Mouse (Mus musculus) lung, embryonic 14.5 days (tissue): ENCODE data around the gene Vwa8. TPM values are rescaled to one million over a fixed set of nuclear protein-coding genes. Genes with fewer than 3 reads are reported as not detected.

Experiments
- ATAC-seq: fragments of 200-750 bp; cut with Nextera tagmentation; 2 replicates; pipeline ENCODE4 v1.8.0; 2017; ENCODE audit warnings: mild to moderate bottlenecking, moderate TSS enrichment, moderate library complexity; ENCODE audit not compliant: insufficient read depth
- DNase-seq: peaks from one replicate; pipeline ENCODE4 v3.0.0-alpha.2; 2015
- H3K27ac ChIP-seq: fragments of 300-500 bp; sonication (generic); 2 replicates; pipeline ENCODE4 v1.5.1; 2014; ENCODE audit warnings: low read depth, mild to moderate bottlenecking, moderate library complexity
- H3K27me3 ChIP-seq: fragments of 300-500 bp; sonication (generic); 2 replicates; pipeline ENCODE4 v1.6.1; 2014; ENCODE audit warnings: low read length, control low read depth; ENCODE audit not compliant: insufficient read depth
- H3K36me3 ChIP-seq: fragments of 300-500 bp; sonication (generic); 2 replicates; pipeline ENCODE4 v1.6.1; 2014; ENCODE audit warnings: control low read depth; ENCODE audit not compliant: insufficient read depth
- H3K4me1 ChIP-seq: fragments of 300-500 bp; sonication (generic); 2 replicates; pipeline ENCODE4 v1.6.1; 2014; ENCODE audit warnings: antibody characterized with exemption, control low read depth; ENCODE audit not compliant: insufficient read depth
- H3K4me2 ChIP-seq: fragments of 300-500 bp; sonication (generic); 2 replicates; pipeline ENCODE4 v1.6.1; 2014; ENCODE audit warnings: mild to moderate bottlenecking
- H3K4me3 ChIP-seq: fragments of 300-500 bp; sonication (generic); 2 replicates; pipeline ENCODE4 v1.5.1; 2014; ENCODE audit warnings: low read depth, low read length
- H3K9ac ChIP-seq: fragments of 300-500 bp; sonication (generic); 2 replicates; pipeline ENCODE4 v1.6.1; 2014
- H3K9me3 ChIP-seq: fragments of 300-500 bp; sonication (generic); 2 replicates; pipeline ENCODE4 v1.6.1; 2016; ENCODE audit warnings: low read depth, low read length, control low read depth
- CTCF ChIP-seq: IDR thresholded peaks from 2 replicates; pipeline ENCODE4 v1.5.1; 2016; ENCODE audit warnings: antibody characterized with exemption, low read depth
- WGBS: fragments of 180-500 bp; shearing (Covaris S2); extraction: QIAGEN DNeasy Blood & Tissue Kit; methylation state at CpG from one replicate; pipeline ENCODE4 v1.1.7; 2014; 5-methylcytosine and 5-hydroxymethylcytosine counted together
- polyA plus RNA-seq: library from polyadenylated mRNA; unstranded; fragments of >200 nt; fragmentation: Nextera tagmentation; extraction: Ambion mirVana; gene quantifications from 2 replicates; pipeline ENCODE4 v1.2.1, GENCODE M21; 2014

Vwa8 gene
- polyA plus RNA-seq, 1 experiment from 2014 or later, result 12.5 TPM

DNA sequence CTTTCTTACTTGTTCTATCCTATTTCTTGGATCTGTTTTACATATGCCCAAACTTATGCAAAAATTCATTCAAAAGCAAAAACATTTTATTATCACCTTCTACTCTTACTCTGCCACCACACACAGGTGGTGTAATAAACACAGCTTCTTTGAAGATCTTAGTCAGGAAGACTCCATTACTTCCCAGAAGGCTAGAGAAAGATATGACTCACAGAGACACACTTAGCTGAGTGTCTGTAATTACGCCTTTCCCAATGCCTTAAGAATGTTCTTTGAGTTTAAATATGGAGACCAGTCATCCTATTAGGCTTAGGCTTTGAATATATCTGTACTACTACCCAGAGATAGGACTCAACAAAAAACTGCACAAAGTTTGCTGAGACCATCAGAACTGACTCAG, 338.1 kb downstream of the Vwa8 start:
- ATAC-seq (no peak), DNase-seq (no peak)
- 91% methylated on average over 1 of the region's 1 CpGs for WGBS
- Histone ChIP-seq H3K9ac (no peak overlapping the region), H3K27ac (no peak overlapping the region), H3K4me3 (no peak overlapping the region), H3K9me3 (no peaks in the 10 kb centered on the region), H3K4me2 (no peak overlapping the region), H3K27me3 (no peaks in the 10 kb centered on the region), H3K4me1 (no peaks in the 10 kb centered on the region), H3K36me3 (no peaks in the 10 kb centered on the region)
- TF ChIP-seq CTCF, result no peak

GRCm38 (mm10) chr14:79196711-79197110, 347.9 kb downstream of the Vwa8 start:
- no peak overlapping the region for H3K4me3 ChIP-seq
- no peak for TF ChIP-seq CTCF
- ATAC-seq (no peak), DNase-seq (no peak)
- no peak overlapping the region for H3K9ac ChIP-seq
- no peaks in the 10 kb centered on the region for H3K9me3 ChIP-seq
- H3K27ac ChIP-seq, result no peak overlapping the region
- H3K4me1 ChIP-seq, result no peaks in the 10 kb centered on the region
- no peaks in the 10 kb centered on the region for H3K27me3 ChIP-seq
- WGBS, result 77% methylated on average over 3 of the region's 3 CpGs
- no peak overlapping the region for H3K4me2 ChIP-seq
- H3K36me3 ChIP-seq, result no peaks in the 10 kb centered on the region

DNA sequence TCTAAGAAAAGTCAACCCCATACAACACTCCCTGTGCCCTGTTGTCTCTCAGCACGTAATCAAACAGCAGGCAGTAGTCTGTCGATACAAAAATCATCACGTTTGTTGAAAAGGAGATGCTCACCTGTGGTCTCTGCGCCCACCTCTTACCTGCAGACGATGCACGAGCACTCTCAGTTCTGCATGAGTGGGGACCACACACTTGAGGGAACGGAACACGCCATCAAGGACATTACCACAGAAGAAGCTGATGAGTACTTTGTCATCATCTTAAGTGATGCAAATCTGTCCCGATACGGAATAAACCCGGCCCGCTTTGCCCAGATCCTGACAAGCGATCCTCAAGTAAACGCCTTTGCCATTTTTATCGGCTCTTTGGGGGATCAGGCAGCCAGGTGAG, 349.2 kb downstream of the Vwa8 start:
- Histone ChIP-seq H3K4me2 (no peak overlapping the region), H3K4me3 (no peak overlapping the region), H3K4me1 (no peaks in the 10 kb centered on the region), H3K9ac (no peak overlapping the region), H3K36me3 (no peaks in the 10 kb centered on the region), H3K27ac (no peak overlapping the region), H3K27me3 (no peaks in the 10 kb centered on the region), H3K9me3 (no peaks in the 10 kb centered on the region)
- no peak for DNase-seq
- no peak for ATAC-seq
- WGBS, result 86% methylated on average over 15 of the region's 15 CpGs
- no peak for TF ChIP-seq CTCF

DNA sequence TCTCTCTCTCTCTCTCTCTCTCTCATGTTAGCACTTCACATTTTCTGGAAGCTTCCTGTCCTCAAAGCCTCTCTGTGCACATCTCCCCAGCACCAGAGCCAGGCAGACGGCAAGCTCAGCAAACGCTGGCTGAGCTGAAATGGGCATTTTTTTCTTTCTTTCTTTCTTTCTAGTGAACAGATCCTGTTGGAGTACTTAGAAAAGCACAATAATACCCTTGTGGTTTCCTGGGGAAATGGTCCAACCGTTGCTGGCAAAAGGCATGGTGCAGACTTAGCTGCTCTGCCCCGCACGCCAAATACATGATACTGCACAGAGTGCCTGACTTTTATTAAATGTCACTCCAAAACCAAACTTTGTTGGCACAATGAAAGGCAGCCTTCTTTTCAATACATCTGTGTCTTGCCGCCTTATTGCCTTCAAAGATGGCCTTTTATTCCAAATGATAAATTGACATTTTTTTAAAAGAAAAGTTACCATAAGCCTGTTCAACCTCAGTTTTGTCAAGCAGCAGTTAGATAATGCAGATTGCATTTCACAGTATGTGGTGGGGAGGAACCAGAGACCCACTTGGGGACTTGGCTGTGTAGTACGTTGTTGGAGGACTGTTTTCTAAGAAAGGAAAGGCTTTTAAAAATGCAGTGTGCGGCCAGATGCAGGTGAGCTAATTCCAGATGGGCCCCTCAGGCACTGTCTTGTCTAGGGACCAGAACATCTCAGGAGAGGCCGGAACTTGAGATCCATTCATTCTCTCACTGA, 351.5 kb downstream of the Vwa8 start:
- H3K9ac ChIP-seq, result no peak overlapping the region
- TF ChIP-seq CTCF, result no peak
- 72% methylated on average over 9 of the region's 9 CpGs for WGBS
- no peak overlapping the region for H3K4me3 ChIP-seq
- no peaks in the 10 kb centered on the region for H3K9me3 ChIP-seq
- no peaks in the 10 kb centered on the region for H3K36me3 ChIP-seq
- no peaks in the 10 kb centered on the region for H3K27me3 ChIP-seq
- no peaks in the 10 kb centered on the region; the same call in 1 of the 2 replicates for H3K4me1 ChIP-seq
- DNase-seq, result no peak
- ATAC-seq, result no peak
- no peak overlapping the region for H3K4me2 ChIP-seq
- no peak overlapping the region for H3K27ac ChIP-seq

DNA sequence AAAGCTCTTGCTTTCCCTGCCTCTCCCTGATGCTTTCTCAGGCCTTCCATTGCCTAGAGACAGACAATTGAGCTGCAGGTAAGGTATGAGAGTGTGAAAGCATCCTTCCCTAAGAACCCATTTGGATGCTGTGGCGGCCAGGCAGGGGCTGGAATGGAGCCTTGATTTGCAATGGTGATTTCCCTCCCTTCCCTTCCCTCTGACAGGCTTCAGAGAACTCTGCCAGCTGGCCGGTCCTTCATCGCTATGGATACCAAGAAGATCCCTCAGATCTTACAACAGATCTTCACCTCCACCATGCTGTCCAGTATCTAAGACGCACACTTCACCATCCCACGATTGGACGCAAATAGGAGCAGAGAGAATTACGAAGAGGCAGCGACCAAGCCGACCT, 352.0 kb downstream of the Vwa8 start:
- H3K9me3 ChIP-seq, result no peaks in the 10 kb centered on the region
- H3K27me3 ChIP-seq, result no peaks in the 10 kb centered on the region
- WGBS, result 90% methylated on average over 9 of the region's 9 CpGs
- no peak overlapping the region for H3K9ac ChIP-seq
- no peaks in the 10 kb centered on the region for H3K36me3 ChIP-seq
- TF ChIP-seq CTCF, result no peak
- no peak overlapping the region for H3K4me2 ChIP-seq
- no peak overlapping the region for H3K4me3 ChIP-seq
- no peak for DNase-seq
- ATAC-seq, result no peak
- H3K27ac ChIP-seq, result no peak overlapping the region
- H3K4me1 ChIP-seq, result peaks cover 4% of the 10 kb centered on the region

- Histone ChIP-seq H3K27me3 (no peaks in the 10 kb centered on the region), H3K4me2 (no peak overlapping the region), H3K4me1 (peaks cover 6% of the 10 kb centered on the region), H3K27ac (no peak overlapping the region), H3K36me3 (no peaks in the 10 kb centered on the region), H3K4me3 (no peak overlapping the region), H3K9me3 (no peaks in the 10 kb centered on the region), H3K9ac (0 out of 2 replicates have a peak overlapping the region, but pooled peaks have one; percentile 13)
- ATAC-seq (no peak), DNase-seq (no peak)
- TF ChIP-seq CTCF, result no peak
- 64% methylated on average over 4 of the region's 4 CpGs for WGBS
Observed at GRCm38 (mm10) chr14:79202722-79203362, 354.0 kb downstream of the Vwa8 start.

DNA sequence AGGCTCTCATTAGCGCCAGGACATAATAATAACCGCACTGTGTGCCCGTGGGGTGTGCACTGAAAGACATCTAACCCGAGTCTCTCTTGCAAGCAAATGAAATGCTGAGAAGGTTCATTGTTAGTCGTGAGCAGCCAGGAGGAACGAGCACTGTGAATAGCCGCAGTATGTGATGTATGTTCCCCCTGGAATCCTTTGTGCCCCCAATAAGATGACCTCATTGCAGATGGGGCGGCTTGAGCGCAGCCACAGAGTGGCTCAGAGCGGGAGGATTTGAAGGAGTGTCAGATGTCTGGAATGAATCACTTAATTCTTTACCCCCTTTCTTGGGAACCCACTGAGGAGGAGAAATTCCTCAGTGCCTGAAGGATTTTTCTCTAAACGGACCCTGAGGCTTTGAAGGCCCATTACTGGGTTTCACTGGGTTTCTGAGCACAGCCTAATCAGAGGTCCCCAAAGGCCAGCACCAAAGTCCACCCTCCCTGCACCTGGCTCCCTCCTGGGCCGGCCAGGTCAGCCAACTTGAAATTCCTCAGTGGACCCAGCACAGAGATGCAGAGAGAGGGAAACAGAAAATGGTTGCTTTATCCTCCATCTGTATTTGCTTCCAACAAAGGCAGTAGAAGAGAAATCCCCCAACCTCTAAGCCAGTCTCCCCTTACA, 354.8 kb downstream of the Vwa8 start:
- H3K27ac ChIP-seq, result no peak overlapping the region
- no peaks in the 10 kb centered on the region for H3K9me3 ChIP-seq
- ATAC-seq (0 out of 2 replicates have a peak, but pooled peaks have one; percentile 25), DNase-seq (peak; percentile 47)
- no peak overlapping the region for H3K4me3 ChIP-seq
- TF ChIP-seq CTCF, result no peak
- H3K27me3 ChIP-seq, result no peaks in the 10 kb centered on the region
- no peak overlapping the region for H3K9ac ChIP-seq
- peaks cover 6% of the 10 kb centered on the region for H3K4me1 ChIP-seq
- H3K4me2 ChIP-seq, result no peak overlapping the region
- no peaks in the 10 kb centered on the region for H3K36me3 ChIP-seq
- WGBS, result 28% methylated on average over 12 of the region's 12 CpGs
